Mouse (Mus musculus): ENCODE data around the gene Ppp1r12b. TPM values are rescaled to one million over a fixed set of nuclear protein-coding genes. Genes with fewer than 3 reads are reported as not detected.

Ppp1r12b gene
- total RNA-seq, 1 experiment = 5.4 TPM

DNA sequence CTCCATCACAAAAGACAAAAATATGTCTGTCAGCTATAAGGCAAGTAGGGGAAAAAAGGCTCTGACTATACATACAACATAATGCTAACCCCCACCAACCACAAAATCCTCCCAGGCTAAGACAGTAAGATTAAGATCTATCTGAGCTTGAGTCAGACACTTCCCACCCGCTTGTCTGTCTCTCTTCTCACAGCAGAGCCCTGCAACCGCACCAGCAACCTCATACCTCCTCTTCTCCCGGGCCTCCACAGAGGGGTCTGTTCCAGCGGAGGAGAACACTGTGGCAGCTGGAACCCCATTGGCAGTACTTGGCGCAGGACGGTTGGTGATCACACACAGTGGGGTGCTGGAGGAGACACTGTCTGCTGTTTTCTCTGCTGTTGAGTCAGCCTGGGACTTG lies 90.2 kb downstream of the Ppp1r12b start:
- Histone ChIP-seq H3K36me3 (ENCODE audit: control insufficient read depth, insufficient read depth, low read length, poor library complexity, severe bottlenecking) (no peaks in the 10 kb centered on the region), H3K4me1 (ENCODE audit: control insufficient read depth in 2 of 2, insufficient read depth in 2 of 2, low read length in 2 of 2, poor library complexity in 1 of 2) (peaks cover 0 to 2% of the 10 kb centered on the region in 2 experiments; a peak in 1 of 4 replicates), H3K4me3 (ENCODE audit: insufficient read depth in 1 of 2, low read depth in 1 of 2, low read length in 2 of 2, poor library complexity in 1 of 2, severe bottlenecking in 1 of 2) (no peak overlapping the region), H3K27ac (ENCODE audit: insufficient read depth, low read depth, low read length, poor library complexity, severe bottlenecking) (no peak overlapping the region), H3K9me3 (ENCODE audit: control insufficient read depth, insufficient read depth, low read depth, low read length) (no peaks in the 10 kb centered on the region), H3K9ac (ENCODE audit: insufficient read depth, low read depth, low read length, poor library complexity, severe bottlenecking) (no peak overlapping the region)
- DNase-seq (ENCODE audit: low read depth, low spot score) = no peak
- in situ Hi-C loops (cut with MboI; ENCODE audit: low sequenced_read_pairs in 2 of 2, unreplicated experiment in 2 of 2) = no loop called here
- TF ChIP-seq MAFK (IDR thresholded peaks at IDR 0.05; ENCODE audit: insufficient read depth, low read depth, low read length) = no peak

DNA sequence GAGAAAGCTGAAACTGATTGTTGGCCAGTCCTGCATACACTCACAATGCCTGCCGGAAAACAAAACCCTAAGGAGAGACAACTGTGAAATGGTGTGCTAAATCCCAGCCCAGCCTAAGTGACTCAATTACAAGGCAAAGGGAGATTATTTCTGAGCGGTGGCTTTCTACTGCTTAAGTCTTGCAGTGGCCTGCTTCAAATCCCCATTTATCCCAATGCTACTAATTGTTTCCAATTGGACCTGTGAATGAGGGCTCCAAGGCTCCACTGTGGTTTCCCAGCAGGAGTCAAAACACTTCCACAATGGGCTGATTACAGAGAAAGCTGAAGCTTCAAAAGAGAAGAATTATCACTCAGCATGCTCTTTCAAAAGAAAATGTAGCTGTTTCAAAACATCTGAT lies 95.2 kb downstream of the Ppp1r12b start:
- H3K27ac ChIP-seq (ENCODE audit: insufficient read depth, low read depth, low read length, poor library complexity, severe bottlenecking) = no peak overlapping the region
- H3K9me3 ChIP-seq (ENCODE audit: control insufficient read depth, insufficient read depth, low read depth, low read length) = no peaks in the 10 kb centered on the region
- TF ChIP-seq MAFK (IDR thresholded peaks at IDR 0.05; ENCODE audit: insufficient read depth, low read depth, low read length) (no peak), ZC3H11A (IDR thresholded peaks at IDR 0.05; ENCODE audit: borderline replicate concordance, low read depth, low read length) (no peak), HCFC1 (IDR thresholded peaks at IDR 0.05; ENCODE audit: borderline replicate concordance, insufficient read depth, low read length) (no peak), CHD2 (IDR thresholded peaks at IDR 0.05; ENCODE audit: low read depth, low read length) (no peak)
- no peak overlapping the region for H3K9ac ChIP-seq (ENCODE audit: insufficient read depth, low read depth, low read length, poor library complexity, severe bottlenecking)
- in situ Hi-C loops (cut with MboI; ENCODE audit: low sequenced_read_pairs in 2 of 2, unreplicated experiment in 2 of 2) = no loop called here
- no peak overlapping the region for H3K4me3 ChIP-seq (ENCODE audit: insufficient read depth in 1 of 2, low read depth in 1 of 2, low read length in 2 of 2, poor library complexity in 1 of 2, severe bottlenecking in 1 of 2)
- peak; percentile 20 for DNase-seq (ENCODE audit: low read depth, low spot score)
- H3K36me3 ChIP-seq (ENCODE audit: control insufficient read depth, insufficient read depth, low read length, poor library complexity, severe bottlenecking) = no peaks in the 10 kb centered on the region
- no peaks in the 10 kb centered on the region for H3K4me1 ChIP-seq (ENCODE audit: control insufficient read depth in 2 of 2, insufficient read depth in 2 of 2, low read length in 2 of 2, poor library complexity in 1 of 2)

DNA sequence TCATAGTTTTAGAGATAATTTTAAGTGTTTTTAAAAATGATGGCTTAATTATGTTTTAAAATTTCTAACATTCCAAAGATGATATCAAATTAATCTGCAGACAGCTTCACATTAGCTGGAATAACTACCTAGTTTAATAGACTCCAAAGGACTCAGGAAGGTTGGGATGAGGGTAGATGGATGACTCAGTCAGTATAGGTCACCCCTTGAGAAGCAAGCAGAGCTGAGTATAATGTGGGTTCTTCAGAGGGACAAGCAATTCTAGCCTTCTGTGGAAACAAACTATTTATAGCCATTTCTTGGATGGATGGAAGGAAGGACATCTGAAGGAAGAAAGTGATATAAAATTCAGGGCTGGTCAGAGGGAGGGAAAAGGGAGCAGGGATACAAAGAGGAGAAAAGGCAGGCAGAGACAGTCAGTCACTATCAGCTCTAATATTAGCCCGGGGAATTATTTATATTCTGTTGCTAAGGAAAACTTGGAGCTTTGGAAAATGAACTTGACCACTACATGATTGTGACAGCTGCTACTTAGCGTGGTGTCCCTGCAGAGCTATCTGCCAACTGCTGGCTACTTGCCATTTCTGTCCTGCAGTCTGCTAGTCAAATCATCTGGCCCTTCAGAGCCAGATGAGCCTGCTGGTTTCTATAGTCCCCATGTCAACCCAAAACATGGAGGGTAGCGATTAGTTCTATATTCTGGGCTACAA lies 97.2 kb downstream of the Ppp1r12b start:
- Histone ChIP-seq H3K9ac (ENCODE audit: insufficient read depth, low read depth, low read length, poor library complexity, severe bottlenecking) (no peak overlapping the region), H3K4me3 (ENCODE audit: insufficient read depth in 1 of 2, low read depth in 1 of 2, low read length in 2 of 2, poor library complexity in 1 of 2, severe bottlenecking in 1 of 2) (no peak overlapping the region), H3K27ac (ENCODE audit: insufficient read depth, low read depth, low read length, poor library complexity, severe bottlenecking) (no peak overlapping the region), H3K9me3 (ENCODE audit: control insufficient read depth, insufficient read depth, low read depth, low read length) (no peaks in the 10 kb centered on the region), H3K36me3 (ENCODE audit: control insufficient read depth, insufficient read depth, low read length, poor library complexity, severe bottlenecking) (no peaks in the 10 kb centered on the region), H3K4me1 (ENCODE audit: control insufficient read depth in 2 of 2, insufficient read depth in 2 of 2, low read length in 2 of 2, poor library complexity in 1 of 2) (no peaks in the 10 kb centered on the region)
- no peak for TF ChIP-seq HCFC1 (IDR thresholded peaks at IDR 0.05; ENCODE audit: borderline replicate concordance, insufficient read depth, low read length)
- in situ Hi-C loops (cut with MboI; ENCODE audit: low sequenced_read_pairs in 2 of 2, unreplicated experiment in 2 of 2) = no loop called here
- no peak for DNase-seq (ENCODE audit: low read depth, low spot score)

DNA sequence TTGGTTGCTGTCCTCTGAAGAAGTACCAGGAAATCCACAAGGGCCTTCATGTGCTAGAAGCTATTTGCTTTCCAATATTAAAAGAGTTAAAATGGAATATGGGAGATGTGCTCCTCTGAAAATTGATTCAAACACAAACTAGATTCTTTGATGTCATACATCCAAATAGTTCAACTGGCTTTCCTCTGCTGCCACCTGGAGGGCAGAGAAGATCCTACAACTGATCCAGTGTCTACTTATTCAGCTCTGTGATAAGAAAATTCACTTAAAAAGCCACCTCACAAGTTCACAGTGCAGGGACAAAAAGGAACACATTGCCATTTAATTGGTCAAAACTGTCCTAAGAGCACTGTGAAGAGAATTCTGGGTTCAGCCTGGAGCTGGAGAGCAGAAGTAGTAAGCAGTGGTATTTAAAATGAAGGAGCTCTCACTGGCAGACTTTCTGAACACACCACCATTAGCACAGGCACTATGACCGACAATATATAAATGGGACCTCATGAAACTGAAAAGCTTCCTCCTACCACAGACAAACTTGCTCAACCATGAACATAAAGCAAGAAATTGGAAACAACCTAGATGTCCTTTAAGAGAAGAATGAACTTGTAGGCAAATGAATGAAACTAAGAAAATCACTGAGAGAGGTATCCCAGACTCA lies 101.3 kb downstream of the Ppp1r12b start:
- no peaks in the 10 kb centered on the region for H3K36me3 ChIP-seq (ENCODE audit: control insufficient read depth, insufficient read depth, low read length, poor library complexity, severe bottlenecking)
- no peak overlapping the region for H3K27ac ChIP-seq (ENCODE audit: insufficient read depth, low read depth, low read length, poor library complexity, severe bottlenecking)
- peak; percentile 76; the same call in 1 of the 2 replicates for TF ChIP-seq ZC3H11A (IDR thresholded peaks at IDR 0.05; ENCODE audit: borderline replicate concordance, low read depth, low read length)
- no peak for TF ChIP-seq ZNF384 (IDR thresholded peaks at IDR 0.05; ENCODE audit: low read depth, low read length)
- TF ChIP-seq CHD2 (IDR thresholded peaks at IDR 0.05; ENCODE audit: low read depth, low read length) = no peak
- TF ChIP-seq MAFK (IDR thresholded peaks at IDR 0.05; ENCODE audit: insufficient read depth, low read depth, low read length) = no peak
- no peaks in the 10 kb centered on the region for H3K9me3 ChIP-seq (ENCODE audit: control insufficient read depth, insufficient read depth, low read depth, low read length)
- no peak overlapping the region for H3K4me3 ChIP-seq (ENCODE audit: insufficient read depth in 1 of 2, low read depth in 1 of 2, low read length in 2 of 2, poor library complexity in 1 of 2, severe bottlenecking in 1 of 2)
- H3K9ac ChIP-seq (ENCODE audit: insufficient read depth, low read depth, low read length, poor library complexity, severe bottlenecking) = no peak overlapping the region
- in situ Hi-C loops (cut with MboI; ENCODE audit: low sequenced_read_pairs in 2 of 2, unreplicated experiment in 2 of 2) = no loop called here
- no peaks in the 10 kb centered on the region for H3K4me1 ChIP-seq (ENCODE audit: control insufficient read depth in 2 of 2, insufficient read depth in 2 of 2, low read length in 2 of 2, poor library complexity in 1 of 2)
- peak; percentile 50 for DNase-seq (ENCODE audit: low read depth, low spot score)

DNA sequence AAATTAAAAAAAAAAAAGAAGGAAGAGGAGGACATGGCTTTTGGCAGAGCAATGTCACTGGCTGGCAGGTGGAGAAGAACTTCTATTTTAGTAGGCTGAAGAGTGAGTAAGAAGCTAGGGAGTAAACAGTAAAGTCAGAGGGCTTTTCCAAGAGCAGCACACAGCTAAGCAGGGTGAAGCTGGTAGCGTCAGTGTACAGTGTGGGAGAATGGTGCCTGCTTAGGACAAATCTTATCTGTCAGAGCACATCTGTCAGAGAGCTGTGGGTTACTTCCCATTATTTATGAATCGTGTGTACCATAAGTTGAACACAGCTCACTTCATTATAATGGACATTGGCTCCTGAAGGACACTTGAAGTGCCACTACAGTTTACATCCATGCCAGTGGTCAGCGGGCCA lies 102.9 kb downstream of the Ppp1r12b start:
- no peak for DNase-seq (ENCODE audit: low read depth, low spot score)
- H3K4me3 ChIP-seq (ENCODE audit: insufficient read depth in 1 of 2, low read depth in 1 of 2, low read length in 2 of 2, poor library complexity in 1 of 2, severe bottlenecking in 1 of 2) = no peak overlapping the region
- H3K36me3 ChIP-seq (ENCODE audit: control insufficient read depth, insufficient read depth, low read length, poor library complexity, severe bottlenecking) = no peaks in the 10 kb centered on the region
- no peak overlapping the region for H3K9ac ChIP-seq (ENCODE audit: insufficient read depth, low read depth, low read length, poor library complexity, severe bottlenecking)
- no peaks in the 10 kb centered on the region for H3K9me3 ChIP-seq (ENCODE audit: control insufficient read depth, insufficient read depth, low read depth, low read length)
- no peaks in the 10 kb centered on the region for H3K4me1 ChIP-seq (ENCODE audit: control insufficient read depth in 2 of 2, insufficient read depth in 2 of 2, low read length in 2 of 2, poor library complexity in 1 of 2)
- in situ Hi-C loops (cut with MboI; ENCODE audit: low sequenced_read_pairs in 2 of 2, unreplicated experiment in 2 of 2) = no loop called here
- TF ChIP-seq ZC3H11A (IDR thresholded peaks at IDR 0.05; ENCODE audit: borderline replicate concordance, low read depth, low read length) (no peak), ZNF384 (IDR thresholded peaks at IDR 0.05; ENCODE audit: low read depth, low read length) (no peak), HCFC1 (IDR thresholded peaks at IDR 0.05; ENCODE audit: borderline replicate concordance, insufficient read depth, low read length) (no peak), CHD2 (IDR thresholded peaks at IDR 0.05; ENCODE audit: low read depth, low read length) (no peak), MAFK (IDR thresholded peaks at IDR 0.05; ENCODE audit: insufficient read depth, low read depth, low read length) (no peak)
- no peak overlapping the region for H3K27ac ChIP-seq (ENCODE audit: insufficient read depth, low read depth, low read length, poor library complexity, severe bottlenecking)

Measured in ES-E14 (cell line).